Mouse (Mus musculus) spleen, embryonic (tissue): ENCODE measurements around the gene Rcor1.

Experiments
- CTCF ChIA-PET: fragments of 350-600 bp; sonication (Branson Sonifier 250); formaldehyde crosslinking; loops from one replicate; lab custom pipeline; 2022; lab: Charles Lee

Rcor1 gene

GRCm38 (mm10) chr12:111019086-111019485, 20.1 kb upstream of the Rcor1 start:
- CTCF ChIA-PET = no interaction called here

DNA sequence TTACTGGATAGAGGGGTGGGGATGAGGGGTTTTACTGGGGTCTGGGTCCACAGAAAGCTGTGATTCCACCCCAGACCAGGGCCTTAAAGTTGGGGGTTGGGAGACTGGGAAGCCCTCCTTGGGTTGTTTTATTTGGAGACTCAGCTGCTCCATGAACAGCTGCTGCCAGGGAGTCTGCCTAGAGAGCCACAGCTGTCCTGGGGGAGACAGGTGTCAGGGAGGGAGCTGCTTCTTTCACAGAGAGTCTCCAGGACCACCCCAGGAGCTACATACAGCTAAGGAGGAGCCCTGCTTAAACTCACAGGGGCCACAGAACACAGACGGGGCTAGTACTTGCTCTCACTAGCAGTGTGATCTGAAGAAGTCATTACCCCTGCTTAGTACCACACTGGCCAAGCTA, 18.0 kb upstream of the Rcor1 start:
- CTCF ChIA-PET = no interaction called here

DNA sequence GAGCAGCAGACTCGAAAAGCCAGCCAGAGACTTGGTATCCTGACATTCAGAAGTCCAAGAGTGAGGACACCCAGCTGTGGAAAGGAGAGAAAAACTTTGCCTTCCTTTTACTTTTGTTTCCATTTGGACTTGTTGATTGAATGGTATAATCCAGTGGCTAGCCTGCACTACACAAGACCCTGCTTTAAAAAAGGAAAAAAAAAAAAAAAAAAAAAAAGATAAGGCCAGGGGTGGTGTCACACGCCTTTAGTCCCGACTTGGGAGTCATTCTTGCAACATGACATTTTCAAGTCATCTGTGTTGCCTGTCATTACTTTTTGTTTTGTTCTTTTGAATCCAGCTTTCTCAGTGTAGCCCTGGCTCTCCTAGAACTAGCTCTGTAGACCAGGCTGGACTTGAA, 17.6 kb upstream of the Rcor1 start:
- CTCF ChIA-PET = no interaction called here

- CTCF ChIA-PET = no interaction called here
Measured at GRCm38 (mm10) chr12:111028176-111029167, 10.7 kb upstream of the Rcor1 start.

DNA sequence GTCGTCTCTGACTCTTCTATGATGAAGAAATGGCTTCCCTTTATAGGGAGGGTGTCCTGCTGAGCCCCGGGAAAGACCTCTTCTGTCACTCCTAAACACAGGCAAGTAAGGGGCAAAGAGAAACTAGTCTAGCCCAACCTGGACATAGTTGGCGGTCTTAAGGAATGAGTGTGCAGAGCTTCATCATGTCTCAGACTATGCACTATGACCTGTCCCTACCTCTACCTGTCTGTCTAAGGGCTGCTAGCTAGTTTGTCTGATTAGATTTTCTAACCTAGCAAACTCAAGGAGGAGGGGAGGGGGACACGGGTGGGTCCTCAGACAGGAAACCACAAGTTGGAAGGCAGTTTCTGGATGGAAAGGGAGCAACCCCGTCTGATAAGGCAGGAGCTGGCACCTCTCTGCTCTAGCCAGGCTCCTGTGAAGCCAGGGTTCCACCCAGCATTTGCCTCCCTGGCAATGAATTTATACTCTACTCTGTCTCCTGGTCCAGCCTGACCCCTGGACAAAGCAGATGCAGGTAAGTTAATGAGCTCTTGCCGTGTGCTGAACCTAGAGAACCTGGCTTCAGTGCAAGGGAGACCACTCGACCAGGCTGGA, 9.8 kb upstream of the Rcor1 start:
- CTCF ChIA-PET = no interaction called here

- CTCF ChIA-PET = interaction anchor here (0.6 kb wide), 1 partner anchor 9 kb away, joined by 11 read pairs; no protein-coding TSS in a partner anchor
Measured at GRCm38 (mm10) chr12:111032839-111033238, 6.3 kb upstream of the Rcor1 start.

DNA sequence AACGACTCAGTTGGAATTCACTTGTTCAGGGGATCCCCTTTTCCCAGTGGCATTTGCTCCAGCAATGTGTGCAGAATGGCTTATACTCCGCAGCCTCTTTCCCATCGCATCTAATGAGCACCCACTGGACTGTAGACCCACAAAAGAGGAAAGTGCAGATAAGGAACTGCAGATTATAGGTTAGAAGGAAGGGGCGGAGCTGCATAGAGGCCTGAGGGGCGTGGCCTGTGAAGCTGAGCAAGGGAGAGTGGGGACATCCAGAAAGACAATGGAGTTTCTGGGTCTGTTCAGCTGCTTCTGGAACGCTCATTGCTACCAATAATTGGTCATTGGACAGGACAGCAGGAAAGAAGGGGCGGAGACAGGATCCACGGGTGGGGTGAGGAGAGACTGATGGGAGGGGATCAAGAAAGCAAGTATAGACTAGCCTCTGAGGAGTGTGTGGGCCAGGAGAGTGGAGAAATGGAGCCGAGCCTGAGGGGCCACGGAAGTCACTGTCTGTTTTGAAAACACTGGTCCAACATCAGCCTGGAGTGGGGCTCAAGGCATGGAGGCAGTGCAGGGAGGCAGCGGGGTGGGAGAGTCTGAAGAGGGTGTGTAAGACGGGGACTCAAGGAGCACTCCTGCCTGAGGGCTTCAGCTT, 3.8 kb upstream of the Rcor1 start:
- CTCF ChIA-PET = no interaction called here

DNA sequence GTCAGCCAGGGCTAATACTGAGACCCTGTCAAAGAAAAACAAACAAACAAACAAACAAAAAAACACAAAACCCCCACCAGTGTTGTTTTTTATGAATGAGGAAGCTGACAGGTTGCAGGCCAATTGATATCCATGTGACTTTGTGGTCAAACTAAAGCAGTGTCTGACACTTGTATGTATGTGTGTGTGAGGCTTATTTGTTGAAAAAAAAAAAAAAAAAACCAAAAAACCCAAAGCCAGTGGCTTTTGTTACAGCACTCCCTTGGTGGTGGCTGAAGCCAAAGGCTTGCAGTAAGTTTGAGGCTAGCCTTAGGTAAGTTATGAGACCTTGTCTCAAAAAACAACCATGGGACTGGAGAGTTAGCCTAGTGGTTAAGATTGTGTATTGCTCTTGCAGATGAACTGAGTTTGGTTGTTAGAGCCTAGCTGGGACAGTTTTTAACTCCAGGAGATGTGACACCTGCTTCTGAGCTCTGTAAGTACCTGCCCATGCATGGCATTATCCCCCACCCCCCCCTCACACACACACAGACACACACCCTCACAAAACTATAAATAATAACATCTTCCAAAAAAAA, 2.9 kb upstream of the Rcor1 start:
- CTCF ChIA-PET = no interaction called here

DNA sequence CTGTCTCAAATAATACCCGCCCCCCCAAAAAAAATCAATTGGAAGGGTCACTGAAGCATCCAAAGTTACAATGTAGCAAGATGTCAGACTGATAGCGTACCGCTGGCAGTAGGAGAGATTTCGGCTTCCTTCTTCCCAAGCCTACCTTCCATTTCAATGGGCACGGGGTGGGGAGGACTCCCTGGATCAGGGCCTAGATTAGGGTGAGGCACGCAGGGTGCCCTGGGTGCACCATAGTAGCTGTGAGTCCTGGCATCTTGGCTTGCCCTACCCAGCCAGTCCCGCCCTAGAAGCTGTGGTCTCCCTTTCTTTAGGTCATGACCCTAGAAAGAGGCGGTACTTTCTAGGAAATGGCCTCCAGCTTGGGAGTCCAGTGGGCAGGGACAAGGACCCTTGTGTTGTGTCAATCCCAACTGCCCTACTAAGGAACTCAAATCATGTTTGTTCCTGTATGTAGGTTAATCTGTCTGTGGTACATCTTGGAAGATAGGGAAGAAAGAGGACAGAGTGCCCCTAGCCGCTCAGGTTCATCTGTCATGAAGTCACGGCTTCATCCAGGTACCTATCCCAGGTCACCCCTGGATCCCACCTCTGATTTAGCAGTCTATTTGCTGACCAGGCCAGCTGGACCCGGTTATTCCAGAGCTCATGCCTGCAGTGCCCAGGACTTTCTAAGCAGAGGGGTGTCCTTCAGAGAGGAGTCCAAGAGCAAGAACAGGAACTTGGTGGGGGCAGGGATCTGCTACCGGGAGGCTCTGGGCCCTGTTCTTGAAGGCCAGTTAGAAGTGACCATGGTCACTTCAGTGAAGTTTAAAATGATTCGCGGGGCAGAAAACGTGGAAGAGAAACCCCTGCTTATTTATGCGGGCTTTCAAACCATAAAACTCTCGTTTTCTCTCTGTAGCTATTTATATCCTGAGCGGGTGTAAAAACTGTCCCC, 1.6 kb upstream of the Rcor1 start:
- CTCF ChIA-PET = no interaction called here

- CTCF ChIA-PET = no interaction called here
Measured at GRCm38 (mm10) chr12:111038231-111038975, 748 bp upstream of the Rcor1 start.

GRCm38 (mm10) chr12:111039771-111040530, 800 bp downstream of the Rcor1 start:
- CTCF ChIA-PET = no interaction called here

- CTCF ChIA-PET = interaction anchor here (0.6 kb wide), 1 partner anchor 545 kb away, joined by 6 read pairs; no protein-coding TSS in a partner anchor
Measured at GRCm38 (mm10) chr12:111040531-111040860, 1.3 kb downstream of the Rcor1 start.

GRCm38 (mm10) chr12:111041196-111041595, 2.0 kb downstream of the Rcor1 start:
- CTCF ChIA-PET = interaction anchor here (0.6 to 0.7 kb wide), 2 partner anchors 140 to 546 kb away, joined by 3 to 6 read pairs; no protein-coding TSS in a partner anchor

DNA sequence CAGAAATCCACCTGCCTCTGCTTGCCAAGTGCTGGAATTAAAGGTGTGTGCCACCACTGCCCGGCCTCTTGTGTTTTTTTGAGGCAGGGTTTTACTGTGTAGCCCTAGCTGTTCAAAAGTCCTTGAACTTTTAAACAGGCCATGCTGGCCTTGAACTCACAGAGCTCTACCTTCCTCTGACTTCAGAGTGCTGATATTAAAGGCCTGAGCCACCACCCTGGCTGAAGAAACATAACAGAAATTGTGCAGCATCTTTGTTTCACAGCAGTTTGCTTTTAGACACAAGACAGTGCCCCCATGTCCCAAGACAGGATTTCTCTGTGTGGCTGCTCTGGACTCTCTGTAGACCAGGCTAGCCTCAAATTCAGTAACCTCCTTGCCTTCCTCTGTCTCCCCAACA, 3.2 kb downstream of the Rcor1 start:
- CTCF ChIA-PET = interaction anchor here (0.6 to 0.7 kb wide), 2 partner anchors 9 to 29 kb away, joined by 3 to 11 read pairs; no protein-coding TSS in a partner anchor

DNA sequence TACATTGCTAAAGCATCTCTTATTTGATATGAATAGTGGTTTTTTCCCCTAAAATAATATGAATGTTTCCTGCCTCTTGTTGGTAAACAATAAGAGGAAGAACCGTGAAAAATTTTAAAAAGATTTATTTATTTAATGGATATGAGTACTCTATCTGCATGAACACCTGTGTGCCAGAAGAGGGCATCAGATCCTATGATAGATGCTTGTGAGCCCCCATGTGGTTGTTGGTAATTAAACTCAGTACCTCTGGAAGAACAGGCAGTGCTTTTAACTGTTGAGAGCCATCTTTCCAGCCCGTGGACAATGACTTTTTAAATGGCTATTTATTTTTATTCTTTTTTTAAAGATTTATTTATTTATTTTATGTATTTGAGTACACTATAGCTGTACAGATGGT, 5.7 kb downstream of the Rcor1 start:
- CTCF ChIA-PET = interaction anchor here (1.0 kb wide), 1 partner anchor 67 kb away, joined by 4 read pairs; the partner anchor contains the start of gene Ankrd9

GRCm38 (mm10) chr12:111046866-111047265, 7.7 kb downstream of the Rcor1 start:
- CTCF ChIA-PET = interaction anchor here (0.7 kb wide), 1 partner anchor 17 kb away, joined by 3 read pairs; no protein-coding TSS in a partner anchor

DNA sequence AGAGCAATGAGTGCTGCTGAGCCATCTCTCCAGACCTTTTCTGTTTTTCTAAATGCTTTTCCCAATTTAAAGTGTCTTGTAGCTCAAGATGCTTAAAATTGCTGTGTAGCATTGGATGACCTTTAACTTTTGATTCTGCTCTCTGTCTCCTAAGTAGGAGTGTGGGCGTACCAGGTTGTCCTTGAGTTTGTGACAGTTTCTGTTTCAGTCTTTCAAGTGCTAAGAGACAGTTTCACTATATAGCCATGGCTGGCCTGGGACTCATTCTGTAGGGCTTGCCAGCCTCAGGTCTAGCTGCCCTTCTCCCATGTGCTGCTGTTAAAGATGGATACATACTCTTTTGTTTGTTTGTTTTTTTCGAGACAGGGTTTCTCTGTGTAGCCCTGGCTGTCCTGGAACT, 9.1 kb downstream of the Rcor1 start:
- CTCF ChIA-PET = interaction anchor here (0.6 kb wide), 3 partner anchors 24 to 686 kb away, joined by 3 to 9 read pairs (median 4); no protein-coding TSS in a partner anchor

- CTCF ChIA-PET = no interaction called here
Measured at GRCm38 (mm10) chr12:111050256-111050655, 11.1 kb downstream of the Rcor1 start.

DNA sequence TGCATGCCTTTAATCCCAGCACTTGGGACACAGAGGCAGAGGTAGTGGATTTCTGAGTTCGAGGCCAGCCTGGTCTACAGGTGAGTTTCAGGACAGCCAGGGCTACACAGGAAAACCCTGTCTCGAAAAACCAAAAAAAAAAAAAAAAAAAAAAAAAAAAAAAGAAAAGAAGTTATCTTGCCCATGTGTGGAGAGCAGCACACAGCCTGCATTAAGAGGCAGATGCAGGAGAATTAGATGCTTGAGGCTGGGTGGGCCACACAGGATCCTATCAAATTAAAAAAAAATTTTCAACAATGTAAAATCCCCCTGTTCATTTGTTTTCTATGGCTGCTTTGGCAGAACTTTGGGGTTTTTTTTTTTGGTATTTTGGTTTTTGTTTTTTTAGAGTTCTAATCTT, 24.2 kb downstream of the Rcor1 start:
- CTCF ChIA-PET = no interaction called here
